Mouse (Mus musculus) retina, postnatal 7 days (tissue): ENCODE results near the gene Clmp.
"Not testable (repeated sequence)": the region's sequence is repeated elsewhere in the genome, so short reads cannot be mapped to it uniquely, and the experiment has no call there.

Experiments
- DNase-seq: peaks from one replicate; pipeline ENCODE4 v3.0.0-alpha.2; 2012; ENCODE audit warnings: low read depth, low spot score

Gene Clmp

GRCm38 (mm10) chr9:40730701-40731590, 45.2 kb downstream of the Clmp start:
- no peak for DNase-seq

- no peak for DNase-seq
These were observed 45.9 kb downstream of the Clmp start for GRCm38 (mm10) chr9:40731591-40732048.

GRCm38 (mm10) chr9:40732302-40732701, 46.5 kb downstream of the Clmp start:
- no peak for DNase-seq

GRCm38 (mm10) chr9:40737117-40737516, 51.4 kb downstream of the Clmp start:
- no peak for DNase-seq

- no peak for DNase-seq
These were observed 57.8 kb downstream of the Clmp start for GRCm38 (mm10) chr9:40743525-40744034.

GRCm38 (mm10) chr9:40744233-40744632, 58.5 kb downstream of the Clmp start:
- no peak for DNase-seq

- no peak for DNase-seq
These were observed 61.0 kb downstream of the Clmp start for GRCm38 (mm10) chr9:40746796-40747195.

- DNase-seq = no peak
These were observed 61.5 kb downstream of the Clmp start for GRCm38 (mm10) chr9:40747249-40747648.

- peak; percentile 43 for DNase-seq
These were observed 64.3 kb downstream of the Clmp start for GRCm38 (mm10) chr9:40749832-40750620.

- DNase-seq = no peak
These were observed 66.0 kb downstream of the Clmp start for GRCm38 (mm10) chr9:40751749-40752148.

- peak; percentile 48 for DNase-seq
These were observed 70.6 kb downstream of the Clmp start for GRCm38 (mm10) chr9:40756401-40756800.

GRCm38 (mm10) chr9:40757105-40757626, 71.4 kb downstream of the Clmp start:
- DNase-seq = peak; percentile 43

GRCm38 (mm10) chr9:40757685-40758270, 72.0 kb downstream of the Clmp start:
- peak; percentile 64 for DNase-seq

- no peak for DNase-seq
These were observed 76.6 kb downstream of the Clmp start for GRCm38 (mm10) chr9:40762354-40762753.

- DNase-seq = no peak
These were observed 79.3 kb downstream of the Clmp start for GRCm38 (mm10) chr9:40764887-40765580.

GRCm38 (mm10) chr9:40765581-40765940, 79.8 kb downstream of the Clmp start:
- no peak for DNase-seq

GRCm38 (mm10) chr9:40766058-40766605, 80.4 kb downstream of the Clmp start:
- no peak for DNase-seq

- DNase-seq = no peak
These were observed 82.2 kb downstream of the Clmp start for GRCm38 (mm10) chr9:40767946-40768345.

- DNase-seq = no peak
These were observed 86.5 kb downstream of the Clmp start for GRCm38 (mm10) chr9:40772246-40772645.

- not testable (repeated sequence) for DNase-seq
These were observed 87.4 kb downstream of the Clmp start for GRCm38 (mm10) chr9:40773142-40773541.

- no peak for DNase-seq
These were observed 88.1 kb downstream of the Clmp start for GRCm38 (mm10) chr9:40773869-40774268.
